Mouse (Mus musculus) embryonic facial prominence, embryonic 14.5 days (tissue): ENCODE measurements at regions not wholly inside any gene's neighbourhood (a gene's known extent, or its start where the extent isn't known, plus 50 kb on each side); places are given as distances from the start of the nearest gene placed in this dataset.

Source experiments
- ATAC-seq: fragments of 200-750 bp; cut with Nextera tagmentation; 2 replicates; pipeline ENCODE4 v1.8.0; 2017; ENCODE audit warnings: low read depth, moderate number of reproducible peaks, moderate TSS enrichment
- DNase-seq: peaks from one replicate; pipeline ENCODE4 v3.0.0-alpha.2; 2015; ENCODE audit warnings: low spot score
- H3K27ac ChIP-seq: fragments of 300-500 bp; sonication (generic); replicated peaks from 2 replicates; pipeline ENCODE4 v1.5.1; 2014; ENCODE audit warnings: low read depth, mild to moderate bottlenecking, low read length, moderate library complexity
- H3K27me3 ChIP-seq: fragments of 300-500 bp; sonication (generic); replicated peaks from 2 replicates; pipeline ENCODE4 v1.6.1; 2014; ENCODE audit warnings: low read length; ENCODE audit not compliant: control insufficient read depth, insufficient read depth
- H3K36me3 ChIP-seq: fragments of 300-500 bp; sonication (generic); 2 replicates; pipeline ENCODE4 v1.6.1; 2014; ENCODE audit warnings: low read length, mixed read lengths; ENCODE audit not compliant: control insufficient read depth, insufficient read depth
- H3K4me1 ChIP-seq: fragments of 300-500 bp; sonication (generic); 2 replicates; pipeline ENCODE4 v1.6.1; 2014; ENCODE audit warnings: antibody characterized with exemption, low read length; ENCODE audit not compliant: control insufficient read depth, insufficient read depth
- H3K4me2 ChIP-seq: fragments of 300-500 bp; sonication (generic); 2 replicates; pipeline ENCODE4 v1.6.1; 2014; ENCODE audit warnings: low read depth, mild to moderate bottlenecking, low read length, moderate library complexity, mixed read lengths
- H3K4me3 ChIP-seq: fragments of 300-500 bp; sonication (generic); 2 replicates; pipeline ENCODE4 v1.5.1; 2014; ENCODE audit warnings: low read depth, mild to moderate bottlenecking, low read length
- H3K9ac ChIP-seq: fragments of 300-500 bp; sonication (generic); 2 replicates; pipeline ENCODE4 v1.6.1; 2014; ENCODE audit warnings: low read depth, mild to moderate bottlenecking, low read length, moderate library complexity, mixed read lengths
- H3K9me3 ChIP-seq: fragments of 300-500 bp; sonication (generic); 2 replicates; pipeline ENCODE4 v1.6.1; 2016; ENCODE audit warnings: low read length; ENCODE audit not compliant: control insufficient read depth
- WGBS: fragments of 180-500 bp; shearing (Covaris S2); extraction: QIAGEN DNeasy Blood & Tissue Kit; methylation state at CpG from one replicate; pipeline ENCODE4 v1.1.7; 2014; 5-methylcytosine and 5-hydroxymethylcytosine counted together

DNA sequence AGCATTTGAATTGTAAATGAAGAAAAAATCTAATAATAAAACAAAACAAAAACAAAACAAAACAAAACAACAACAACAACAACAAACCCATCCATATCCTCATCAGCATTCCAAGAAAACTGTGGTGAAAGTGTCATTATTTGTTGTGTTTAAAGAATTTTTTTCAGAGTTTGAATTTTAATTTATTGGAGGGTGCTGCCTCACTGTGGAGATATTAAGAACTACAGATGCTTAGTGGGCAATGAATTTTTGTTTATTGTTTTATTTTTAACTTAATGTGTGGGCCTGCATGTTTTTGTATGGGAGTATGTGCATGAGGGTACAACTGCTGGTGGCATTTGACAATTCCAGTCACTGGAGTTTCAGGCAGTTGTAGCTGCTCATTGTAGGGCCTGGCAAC, 147.6 kb upstream of the Manea start:
- Histone ChIP-seq H3K4me3 (no peak overlapping the region), H3K4me2 (no peak overlapping the region), H3K9ac (no peak overlapping the region), H3K27ac (no peak overlapping the region), H3K9me3 (no peaks in the 10 kb centered on the region), H3K27me3 (no peaks in the 10 kb centered on the region), H3K4me1 (no peaks in the 10 kb centered on the region), H3K36me3 (no peaks in the 10 kb centered on the region)
- DNase-seq (no peak), ATAC-seq (no peak)

DNA sequence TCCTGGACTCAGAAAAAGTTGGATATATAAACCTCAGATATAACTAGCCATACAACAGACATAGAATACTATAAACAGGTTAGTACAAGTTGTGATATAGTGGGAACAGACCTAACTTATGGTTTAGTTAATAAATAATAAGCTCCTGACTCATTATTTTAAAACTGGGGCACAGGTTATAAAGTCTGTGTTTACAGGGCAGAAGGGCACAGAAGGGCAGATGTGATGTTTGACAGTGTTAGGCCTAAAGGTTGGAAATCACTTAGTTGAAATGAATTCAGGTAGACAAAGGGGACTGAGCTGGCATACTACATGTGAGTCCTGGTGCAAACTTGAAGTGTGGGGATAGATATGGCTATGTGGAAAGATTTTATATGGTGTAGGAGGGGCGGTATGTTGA, 128.2 kb upstream of the Manea start:
- no peaks in the 10 kb centered on the region for H3K9me3 ChIP-seq
- no peak overlapping the region for H3K4me3 ChIP-seq
- no peaks in the 10 kb centered on the region for H3K27me3 ChIP-seq
- no peak overlapping the region for H3K4me2 ChIP-seq
- DNase-seq (no peak), ATAC-seq (no peak)
- H3K9ac ChIP-seq: no peak overlapping the region
- WGBS: 76% methylated on average over 1 of the region's 1 CpGs
- no peak overlapping the region for H3K27ac ChIP-seq
- H3K4me1 ChIP-seq: no peaks in the 10 kb centered on the region
- no peaks in the 10 kb centered on the region for H3K36me3 ChIP-seq

DNA sequence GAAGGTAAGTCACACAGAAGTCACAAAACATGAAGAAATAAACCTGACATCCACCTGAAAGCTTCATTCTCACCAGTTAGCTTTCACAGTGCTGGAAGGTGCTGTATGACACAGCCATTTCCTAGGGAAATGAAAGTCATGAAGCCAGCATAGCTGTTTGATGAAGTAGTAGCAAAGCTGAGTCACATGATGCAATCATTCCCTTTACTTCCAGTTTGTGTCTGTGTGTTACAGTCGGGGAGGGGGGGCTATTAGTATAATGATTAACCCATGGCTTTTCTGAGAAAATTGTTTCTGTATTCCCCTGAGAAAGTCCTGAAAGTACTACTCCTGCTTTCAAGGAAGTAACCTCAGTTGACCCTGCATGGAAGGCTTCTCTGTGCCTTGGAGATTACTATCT, 94.8 kb upstream of the Manea start:
- Histone ChIP-seq H3K9ac (no peak overlapping the region), H3K36me3 (no peaks in the 10 kb centered on the region), H3K4me1 (no peaks in the 10 kb centered on the region), H3K27me3 (no peaks in the 10 kb centered on the region), H3K4me3 (no peak overlapping the region), H3K9me3 (no peaks in the 10 kb centered on the region), H3K27ac (no peak overlapping the region), H3K4me2 (no peak overlapping the region)
- ATAC-seq (no peak), DNase-seq (no peak)
- 40% methylated on average over 1 of the region's 1 CpGs for whole genome bisulfite sequencing

GRCm38 (mm10) chr4:26422084-26422483, 75.4 kb upstream of the Manea start:
- no peaks in the 10 kb centered on the region for H3K27me3 ChIP-seq
- H3K4me1 ChIP-seq: no peaks in the 10 kb centered on the region
- no peak overlapping the region for H3K4me2 ChIP-seq
- H3K36me3 ChIP-seq: no peaks in the 10 kb centered on the region
- no peak overlapping the region for H3K4me3 ChIP-seq
- H3K27ac ChIP-seq: no peak overlapping the region
- ATAC-seq: no peak
- H3K9ac ChIP-seq: no peak overlapping the region
- H3K9me3 ChIP-seq: peaks cover 4% of the 10 kb centered on the region; the same call in 1 of the 2 replicates
- DNase-seq: no peak

DNA sequence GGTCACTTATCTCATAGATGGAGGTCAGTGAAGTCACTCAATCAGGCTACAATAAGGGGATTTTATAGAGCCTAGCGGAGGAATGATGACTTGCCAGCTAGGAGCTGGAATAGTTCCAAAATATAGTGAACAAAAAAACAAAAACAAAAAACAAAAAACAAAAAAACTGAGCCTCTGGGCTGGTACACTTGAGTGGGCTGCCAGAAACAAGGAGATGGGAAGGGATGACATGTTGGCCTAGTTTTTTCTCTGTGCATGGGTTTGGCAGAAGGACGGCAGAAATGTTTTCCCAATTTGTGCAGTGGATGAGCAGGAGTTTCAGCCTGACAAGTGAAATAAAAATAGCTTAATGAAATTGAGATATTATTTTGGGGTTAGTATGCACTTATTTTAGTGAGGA, 57.6 kb upstream of the Manea start:
- no peak overlapping the region for H3K27ac ChIP-seq
- no peak overlapping the region for H3K4me3 ChIP-seq
- DNase-seq (no peak), ATAC-seq (no peak)
- no peaks in the 10 kb centered on the region for H3K9me3 ChIP-seq
- no peaks in the 10 kb centered on the region for H3K27me3 ChIP-seq
- no peaks in the 10 kb centered on the region for H3K36me3 ChIP-seq
- no peak overlapping the region for H3K4me2 ChIP-seq
- WGBS: 72% methylated on average over 2 of the region's 2 CpGs
- H3K4me1 ChIP-seq: no peaks in the 10 kb centered on the region
- no peak overlapping the region for H3K9ac ChIP-seq

GRCm38 (mm10) chr4:26402213-26402612, 55.5 kb upstream of the Manea start:
- Histone ChIP-seq H3K9me3 (no peaks in the 10 kb centered on the region), H3K27me3 (no peaks in the 10 kb centered on the region), H3K4me2 (no peak overlapping the region), H3K27ac (no peak overlapping the region), H3K36me3 (no peaks in the 10 kb centered on the region), H3K4me3 (no peak overlapping the region), H3K4me1 (no peaks in the 10 kb centered on the region), H3K9ac (no peak overlapping the region)
- ATAC-seq (no peak), DNase-seq (no peak)
